Mouse (Mus musculus): ENCODE results near the gene Sfmbt2.

- no peak for TF ChIP-seq CTCF (IDR thresholded peaks at IDR 0.05; ENCODE audit: low read depth, low read length)
- TF ChIP-seq EP300 (IDR thresholded peaks at IDR 0.05; ENCODE audit: insufficient read depth, low read depth, low read length), result no peak
Observed at GRCm38 (mm10) chr2:10521719-10522415, 151.6 kb downstream of the Sfmbt2 start.

Measured in ES-Bruce4 (cell line).